In genomic region chr7:66955455-66955919, GRCm38 (mm10) we compare ENCODE assay signal across 9 mouse cellular contexts.
DNase-seq lines count a peak whose midpoint lies in the region; ATAC-seq and TF ChIP-seq lines count a peak whose summit lies in the region.
"Had no signal": no experiment of that assay in that cellular context is flagged by ENCODE, and none has a peak within 500 bp of the region (broad histone marks: within the 10 kb centered on the region; RNA-seq: fewer than 3 reads in every experiment).

No protein-coding gene starts in this region.

- H3K27ac ChIP-seq in lung, embryonic 14.5 days (ENCODE audit: low read depth): peak overlapping the region; percentile 89
- peak overlapping the region; percentile 88 to 94 for H3K27ac ChIP-seq in heart, embryonic 14.5 days (replicated peaks in 1 of 2; ENCODE audit: control insufficient read depth in 1 of 2, insufficient read depth in 1 of 2, low read depth in 2 of 2, low read length in 2 of 2)
- H3K27ac ChIP-seq in kidney, embryonic 14.5 days (ENCODE audit: low read depth, low read length): peak overlapping the region; percentile 82

- 11% methylated on average over 8 of the region's 8 CpGs for WGBS in lung, embryonic 14.5 days
- 22% methylated on average over 8 of the region's 8 CpGs for WGBS in heart, embryonic 14.5 days
- 8% methylated on average over 8 of the region's 8 CpGs for WGBS in kidney, embryonic 14.5 days

- DNase-seq in lung, embryonic 14.5 days: peak; percentile 55
- no peak for DNase-seq in lung, postnatal 14 days
- no peak for DNase-seq in urinary bladder, adult 18-20 months (ENCODE audit: low spot score in 2 of 2)
- DNase-seq in Muller cell, postnatal 12 days (ENCODE audit: inconsistent ontology term): no peak

- H3K27me3 ChIP-seq in lung, embryonic 14.5 days (ENCODE audit: insufficient read depth, low read length): no peaks in the 10 kb centered on the region
- no peaks in the 10 kb centered on the region for H3K27me3 ChIP-seq in heart, embryonic 14.5 days (ENCODE audit: control insufficient read depth, insufficient read depth, low read length)
- H3K27me3 ChIP-seq in kidney, embryonic 14.5 days (ENCODE audit: control insufficient read depth, insufficient read depth, low read length): no peaks in the 10 kb centered on the region
- H3K27me3 ChIP-seq in myocyte (ENCODE audit: control insufficient read depth, insufficient read depth, insufficient read length): peaks cover 6% of the 10 kb centered on the region

- H3K9ac ChIP-seq in lung, embryonic 14.5 days: no peak overlapping the region
- peak overlapping the region; percentile 16; the same call in 1 of the 2 replicates for H3K9ac ChIP-seq in heart, embryonic 14.5 days (ENCODE audit: low read length)
- no peak overlapping the region for H3K9ac ChIP-seq in kidney, embryonic 14.5 days (ENCODE audit: low read depth, low read length)

- no peaks in the 10 kb centered on the region for H3K36me3 ChIP-seq in lung, embryonic 14.5 days (ENCODE audit: insufficient read depth)
- H3K36me3 ChIP-seq in heart, embryonic 14.5 days (ENCODE audit: control insufficient read depth, insufficient read depth, low read length): no peaks in the 10 kb centered on the region
- H3K36me3 ChIP-seq in kidney, embryonic 14.5 days (ENCODE audit: control insufficient read depth, insufficient read depth, low read length): no peaks in the 10 kb centered on the region
- no peaks in the 10 kb centered on the region for H3K36me3 ChIP-seq in myocyte (ENCODE audit: control insufficient read depth, insufficient read depth)

- H3ac ChIP-seq in myocyte (ENCODE audit: control insufficient read depth, insufficient read length): no peak overlapping the region

- no peak for TF ChIP-seq CTCF in lung, embryonic 14.5 days (IDR thresholded peaks at IDR 0.05; ENCODE audit: low read depth)

- peaks cover 21% of the 10 kb centered on the region; the same call in 1 of the 2 replicates for H3K4me1 ChIP-seq in lung, embryonic 14.5 days (ENCODE audit: insufficient read depth)
- H3K4me1 ChIP-seq in heart, embryonic 14.5 days (ENCODE audit: control insufficient read depth in 2 of 2, insufficient read depth in 2 of 2, low read length in 2 of 2): peaks cover 20 to 33% of the 10 kb centered on the region in 2 experiments
- H3K4me1 ChIP-seq in kidney, embryonic 14.5 days (ENCODE audit: control insufficient read depth, insufficient read depth, low read length): peaks cover 21% of the 10 kb centered on the region

- peak; percentile 78 for ATAC-seq in lung, embryonic 14.5 days (ENCODE audit: insufficient read depth)
- ATAC-seq in heart, embryonic 14.5 days (ENCODE audit: insufficient number of reproducible peaks, insufficient read depth, low FRiP score, low read depth): peak; percentile 81
- peak; percentile 75 for ATAC-seq in kidney, embryonic 14.5 days (ENCODE audit: low FRiP score, low TSS enrichment)
- no peak for ATAC-seq in CD4-positive, CD25-positive, alpha-beta regulatory T cell, adult 4 months

- no peaks in the 10 kb centered on the region for H3K9me3 ChIP-seq in lung, embryonic 14.5 days (ENCODE audit: low read depth, low read length)
- H3K9me3 ChIP-seq in heart, embryonic 14.5 days (ENCODE audit: control insufficient read depth, low read length): no peaks in the 10 kb centered on the region
- no peaks in the 10 kb centered on the region for H3K9me3 ChIP-seq in kidney, embryonic 14.5 days (ENCODE audit: control insufficient read depth, low read length)

- no peak overlapping the region for H3K4me2 ChIP-seq in lung, embryonic 14.5 days
- H3K4me2 ChIP-seq in heart, embryonic 14.5 days (ENCODE audit: low read length): no peak overlapping the region
- H3K4me2 ChIP-seq in kidney, embryonic 14.5 days (replicated peaks; ENCODE audit: low read depth, low read length): no peak overlapping the region
- H3K4me2 ChIP-seq in myocyte (ENCODE audit: low read depth): peak overlapping the region; percentile 39

- no peaks in the 10 kb centered on the region for H3K79me2 ChIP-seq in myocyte (ENCODE audit: control insufficient read depth, insufficient read depth)

- H3K4me3 ChIP-seq in lung, embryonic 14.5 days (ENCODE audit: low read depth, low read length): no peak overlapping the region
- no peak overlapping the region for H3K4me3 ChIP-seq in heart, embryonic 14.5 days (ENCODE audit: control insufficient read depth in 1 of 2, insufficient read depth in 1 of 2, low read depth in 1 of 2, low read length in 2 of 2)
- no peak overlapping the region for H3K4me3 ChIP-seq in kidney, embryonic 14.5 days (ENCODE audit: low read length)
- H3K4me3 ChIP-seq in myocyte: no peak overlapping the region
- H3K4me3 ChIP-seq: erythroblast, embryonic 14.5 days had no signal

- TF ChIP-seq POLR2A in myocyte (IDR thresholded peaks at IDR 0.05; ENCODE audit: insufficient read length, low read depth): no peak

TF ChIP-seq in myocyte, 11 proteins besides CTCF, POLR2A, EP300 and RAD21:
- TF ChIP-seq MAX (IDR thresholded peaks at IDR 0.05; ENCODE audit: low read depth) (no peak), CEBPB (IDR thresholded peaks at IDR 0.05; ENCODE audit: insufficient read depth, poor library complexity, severe bottlenecking) (no peak), MYOD1 (IDR thresholded peaks at IDR 0.05; ENCODE audit: control insufficient read depth in 1 of 3, insufficient read length in 2 of 3, low read depth in 2 of 3) (no peak), MYOG (IDR thresholded peaks at IDR 0.05; ENCODE audit: control insufficient read depth in 1 of 3, insufficient read depth in 1 of 3, insufficient read length in 2 of 3, low read depth in 2 of 3) (no peak), TCF12 (IDR thresholded peaks at IDR 0.05; ENCODE audit: insufficient read depth, poor library complexity, severe bottlenecking) (no peak), TCF3 (IDR thresholded peaks at IDR 0.05; ENCODE audit: insufficient read length, low read depth) (no peak)
